Mouse (Mus musculus): ENCODE measurements around the gene Gm11168. TPM values are rescaled to one million over a fixed set of nuclear protein-coding genes. Genes with fewer than 3 reads are reported as not detected.
"Not testable (repeated sequence)": the region's sequence is repeated elsewhere in the genome, so short reads cannot be mapped to it uniquely, and the experiment has no call there.

Gene Gm11168
- not detected in 2 replicates for polyA plus RNA-seq (2012; ENCODE audit: insufficient read depth, insufficient read length, low replicate concordance, missing spikeins)

- H3K4me3 ChIP-seq (ENCODE audit: insufficient read depth, low read depth, low read length); H3K27ac ChIP-seq (ENCODE audit: insufficient read depth, low read depth, low read length); H3K4me1 ChIP-seq (ENCODE audit: control insufficient read depth, insufficient read depth, low read length): not testable (repeated sequence)
- WGBS = 75% methylated on average over 6 of the region's 14 CpGs
Measured at GRCm38 (mm10) chr9:3002794-3003396, at the start of gene Gm11168. Gm11168 (plus strand) TSS chr9:3003346.

DNA sequence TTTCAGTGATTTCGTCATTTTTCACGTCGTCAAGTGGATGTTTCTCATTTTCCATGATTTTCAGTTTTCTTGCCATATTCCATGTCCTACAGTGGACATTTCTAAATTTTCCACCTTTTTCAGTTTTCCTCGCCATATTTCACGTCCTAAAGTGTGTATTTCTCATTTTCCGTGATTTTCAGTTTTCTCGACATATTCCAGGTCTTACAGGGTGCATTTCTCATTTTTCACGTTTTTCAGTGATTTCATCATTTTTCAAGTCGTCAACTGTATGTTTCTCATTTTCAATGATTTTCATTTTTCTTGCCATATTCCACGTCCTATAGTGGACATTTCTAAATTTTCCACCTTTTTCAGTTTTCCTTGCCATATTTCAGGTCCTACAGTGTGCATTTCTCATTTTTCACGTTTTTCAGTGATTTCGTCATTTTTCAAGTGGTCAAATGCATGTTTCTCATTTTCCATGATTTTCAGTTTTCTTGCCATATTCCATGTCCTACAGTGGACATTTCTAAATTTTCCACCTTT lies 2.6 kb upstream of the Gm11168 start, which contains the start of gene Gm10722:
Gm10722 (plus strand) TSS at position 478 of the 528 bp plus-strand sequence.
- H3K4me1 ChIP-seq (ENCODE audit: control insufficient read depth, insufficient read depth, low read length); H3K27ac ChIP-seq (ENCODE audit: insufficient read depth, low read depth, low read length); H3K4me3 ChIP-seq (ENCODE audit: insufficient read depth, low read depth, low read length): not testable (repeated sequence)
- WGBS = 74% methylated on average over 12 of the region's 12 CpGs

GRCm38 (mm10) chr9:3001006-3001405 lies 2.1 kb upstream of the Gm11168 start:
- not testable (repeated sequence) for H3K4me1 ChIP-seq (ENCODE audit: control insufficient read depth, insufficient read depth, low read length); H3K4me3 ChIP-seq (ENCODE audit: insufficient read depth, low read depth, low read length); H3K27ac ChIP-seq (ENCODE audit: insufficient read depth, low read depth, low read length)
- WGBS = 67% methylated on average over 8 of the region's 8 CpGs

- not testable (repeated sequence) for H3K4me1 ChIP-seq (ENCODE audit: control insufficient read depth, insufficient read depth, low read length); H3K27ac ChIP-seq (ENCODE audit: insufficient read depth, low read depth, low read length); H3K4me3 ChIP-seq (ENCODE audit: insufficient read depth, low read depth, low read length)
- 72% methylated on average over 9 of the region's 11 CpGs for WGBS
Measured at GRCm38 (mm10) chr9:3001948-3002659, 1.0 kb upstream of the Gm11168 start.

DNA sequence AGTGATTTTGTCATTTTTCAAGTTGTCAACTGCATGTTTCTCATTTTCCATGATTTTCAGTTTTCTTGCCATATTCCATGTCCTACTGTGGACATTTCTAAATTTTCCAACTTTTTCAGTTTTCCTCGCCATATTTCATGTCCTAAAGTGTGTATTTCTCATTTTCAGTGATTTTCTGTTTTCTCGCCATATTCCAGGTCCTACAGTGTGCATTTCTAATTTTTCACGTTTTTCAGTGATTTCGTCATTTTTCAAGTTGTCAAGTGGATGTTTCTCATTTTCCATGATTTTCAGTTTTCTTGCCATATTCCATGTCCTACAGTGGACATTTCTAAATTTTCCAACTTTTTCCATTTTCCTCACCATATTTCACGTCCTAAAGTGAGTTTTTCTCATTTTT lies 3.0 kb downstream of the Gm11168 start:
- not testable (repeated sequence) for H3K27ac ChIP-seq (ENCODE audit: insufficient read depth, low read depth, low read length); H3K4me3 ChIP-seq (ENCODE audit: insufficient read depth, low read depth, low read length); H3K4me1 ChIP-seq (ENCODE audit: control insufficient read depth, insufficient read depth, low read length)
- 85% methylated on average over 1 of the region's 5 CpGs for WGBS

DNA sequence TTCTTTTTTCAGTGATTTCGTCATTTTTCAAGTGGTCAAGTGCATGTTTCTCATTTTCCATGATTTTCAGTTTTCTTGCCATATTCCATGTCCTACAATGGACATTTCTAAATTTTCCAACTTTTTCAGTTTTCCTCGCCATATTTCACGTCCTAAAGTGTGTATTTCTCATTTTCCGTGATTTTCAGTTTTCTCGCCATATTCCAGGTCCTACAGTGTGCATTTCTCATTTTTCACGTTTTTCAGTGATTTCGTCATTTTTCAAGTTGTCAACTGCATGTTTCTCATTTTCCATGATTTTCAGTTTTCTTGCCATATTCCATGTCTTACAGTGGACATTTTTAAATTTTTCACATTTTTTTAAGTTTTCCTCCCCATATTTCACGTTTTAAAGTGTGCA lies 3.5 kb downstream of the Gm11168 start:
- H3K27ac ChIP-seq (ENCODE audit: insufficient read depth, low read depth, low read length); H3K4me3 ChIP-seq (ENCODE audit: insufficient read depth, low read depth, low read length); H3K4me1 ChIP-seq (ENCODE audit: control insufficient read depth, insufficient read depth, low read length): not testable (repeated sequence)
- 72% methylated on average over 8 of the region's 8 CpGs for WGBS

- not testable (repeated sequence) for H3K27ac ChIP-seq (ENCODE audit: insufficient read depth, low read depth, low read length); H3K4me1 ChIP-seq (ENCODE audit: control insufficient read depth, insufficient read depth, low read length); H3K4me3 ChIP-seq (ENCODE audit: insufficient read depth, low read depth, low read length)
- WGBS = 82% methylated on average over 8 of the region's 9 CpGs
Measured at GRCm38 (mm10) chr9:3007272-3007671, 4.1 kb downstream of the Gm11168 start.

DNA sequence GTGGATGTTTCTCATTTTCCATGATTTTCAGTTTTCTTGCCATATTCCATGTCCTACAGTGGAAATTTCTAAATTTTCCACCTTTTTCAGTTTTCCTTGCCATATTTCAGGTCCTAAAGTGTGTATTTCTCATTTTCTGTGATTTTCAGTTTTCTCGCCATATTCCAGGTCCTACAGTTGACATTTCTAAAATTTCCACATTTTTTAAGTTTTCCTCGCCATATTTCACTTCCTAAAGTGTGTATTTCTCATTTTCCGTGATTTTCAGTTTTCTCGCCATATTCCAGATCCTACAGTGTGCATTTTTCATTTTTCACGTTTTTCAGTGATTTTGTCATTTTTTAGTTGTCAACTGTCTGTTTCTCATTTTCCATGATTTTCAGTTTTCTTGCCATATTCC lies 6.2 kb downstream of the Gm11168 start:
- not testable (repeated sequence) for H3K27ac ChIP-seq (ENCODE audit: insufficient read depth, low read depth, low read length); H3K4me3 ChIP-seq (ENCODE audit: insufficient read depth, low read depth, low read length); H3K4me1 ChIP-seq (ENCODE audit: control insufficient read depth, insufficient read depth, low read length)
- no CpG with 5 or more reads among the region's 5 CpGs for WGBS

GRCm38 (mm10) chr9:3012054-3012621 lies 9.0 kb downstream of the Gm11168 start:
- WGBS = 84% methylated on average over 3 of the region's 7 CpGs
- not testable (repeated sequence) for H3K4me3 ChIP-seq (ENCODE audit: insufficient read depth, low read depth, low read length); H3K4me1 ChIP-seq (ENCODE audit: control insufficient read depth, insufficient read depth, low read length); H3K27ac ChIP-seq (ENCODE audit: insufficient read depth, low read depth, low read length)

DNA sequence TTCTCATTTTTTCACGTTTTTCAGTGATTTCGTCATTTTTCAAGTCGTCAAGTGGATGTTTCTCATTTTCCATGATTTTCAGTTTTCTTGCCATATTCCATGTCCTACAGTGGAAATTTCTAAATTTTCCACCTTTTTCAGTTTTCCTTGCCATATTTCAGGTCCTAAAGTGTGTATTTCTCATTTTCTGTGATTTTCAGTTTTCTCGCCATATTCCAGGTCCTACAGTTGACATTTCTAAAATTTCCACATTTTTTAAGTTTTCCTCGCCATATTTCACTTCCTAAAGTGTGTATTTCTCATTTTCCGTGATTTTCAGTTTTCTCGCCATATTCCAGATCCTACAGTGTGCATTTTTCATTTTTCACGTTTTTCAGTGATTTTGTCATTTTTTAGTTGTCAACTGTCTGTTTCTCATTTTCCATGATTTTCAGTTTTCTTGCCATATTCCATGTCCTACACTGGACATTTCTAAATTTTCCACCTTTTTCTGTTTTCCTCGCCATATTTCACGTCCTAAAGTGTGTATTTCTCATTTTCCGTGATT lies 9.7 kb downstream of the Gm11168 start, which contains the start of gene Gm10721:
Gm10721 (plus strand) TSS at position 408 of the 547 bp plus-strand sequence.
- WGBS = no CpG with 5 or more reads among the region's 11 CpGs
- H3K27ac ChIP-seq (ENCODE audit: insufficient read depth, low read depth, low read length); H3K4me3 ChIP-seq (ENCODE audit: insufficient read depth, low read depth, low read length); H3K4me1 ChIP-seq (ENCODE audit: control insufficient read depth, insufficient read depth, low read length): not testable (repeated sequence)

DNA sequence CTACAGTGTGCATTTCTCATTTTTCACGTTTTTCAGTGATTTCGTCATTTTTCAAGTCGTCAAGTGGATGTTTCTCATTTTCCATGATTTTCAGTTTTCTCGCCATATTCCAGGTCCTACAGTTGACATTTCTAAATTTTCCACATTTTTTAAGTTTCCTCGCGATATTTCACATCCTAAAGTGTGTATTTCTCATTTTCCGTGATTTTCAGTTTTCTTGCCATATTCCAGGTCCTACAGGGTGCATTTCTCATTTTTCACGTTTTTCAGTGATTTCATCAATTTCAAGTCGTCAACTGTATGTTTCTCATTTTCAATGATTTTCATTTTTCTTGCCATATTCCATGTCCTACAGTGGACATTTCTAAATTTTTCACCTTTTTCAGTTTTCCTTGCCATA lies 12.2 kb downstream of the Gm11168 start, which contains the start of gene Gm10720:
Gm10720 (plus strand) TSS at position 301 of the 400 bp plus-strand sequence.
- not testable (repeated sequence) for H3K4me3 ChIP-seq (ENCODE audit: insufficient read depth, low read depth, low read length); H3K27ac ChIP-seq (ENCODE audit: insufficient read depth, low read depth, low read length); H3K4me1 ChIP-seq (ENCODE audit: control insufficient read depth, insufficient read depth, low read length)
- WGBS = 67% methylated on average over 5 of the region's 9 CpGs

DNA sequence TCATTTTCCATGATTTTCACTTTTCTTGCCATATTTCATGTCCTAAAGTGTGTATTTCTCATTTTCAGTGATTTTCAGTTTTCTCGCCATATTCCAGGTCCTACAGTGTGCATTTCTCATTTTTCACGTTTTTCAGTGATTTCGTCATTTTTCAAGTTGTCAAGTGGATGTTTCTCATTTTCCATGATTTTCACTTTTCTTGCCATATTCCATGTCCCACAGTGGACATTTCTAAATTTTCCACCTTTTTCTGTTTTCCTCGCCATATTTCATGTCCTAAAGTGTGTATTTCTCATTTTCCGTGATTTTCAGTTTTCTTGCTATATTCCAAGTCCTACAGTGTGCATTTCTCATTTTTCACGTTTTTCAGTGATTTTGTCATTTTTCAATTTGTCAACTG lies 12.8 kb downstream of the Gm11168 start:
- H3K4me3 ChIP-seq (ENCODE audit: insufficient read depth, low read depth, low read length); H3K4me1 ChIP-seq (ENCODE audit: control insufficient read depth, insufficient read depth, low read length); H3K27ac ChIP-seq (ENCODE audit: insufficient read depth, low read depth, low read length): not testable (repeated sequence)
- 75% methylated on average over 6 of the region's 6 CpGs for WGBS

GRCm38 (mm10) chr9:3017108-3017507 lies 14.0 kb downstream of the Gm11168 start, which contains the start of gene Gm10719:
Gm10719 (plus strand) TSS chr9:3017408.
- H3K4me1 ChIP-seq (ENCODE audit: control insufficient read depth, insufficient read depth, low read length); H3K4me3 ChIP-seq (ENCODE audit: insufficient read depth, low read depth, low read length); H3K27ac ChIP-seq (ENCODE audit: insufficient read depth, low read depth, low read length): not testable (repeated sequence)
- WGBS = 67% methylated on average over 1 of the region's 9 CpGs

- not testable (repeated sequence) for H3K4me3 ChIP-seq (ENCODE audit: insufficient read depth, low read depth, low read length); H3K27ac ChIP-seq (ENCODE audit: insufficient read depth, low read depth, low read length); H3K4me1 ChIP-seq (ENCODE audit: control insufficient read depth, insufficient read depth, low read length)
- 64% methylated on average over 9 of the region's 9 CpGs for WGBS
Measured at GRCm38 (mm10) chr9:3018944-3019343, 15.8 kb downstream of the Gm11168 start.
